Mouse (Mus musculus): ENCODE results near the gene Hoxa3. TPM values are rescaled to one million over a fixed set of nuclear protein-coding genes. Genes with fewer than 3 reads are reported as not detected.

Gene Hoxa3
- polyA plus RNA-seq, 1 experiment from 2014 or later, result not detected

- 3% methylated on average over 18 of the region's 18 CpGs for WGBS
- Histone ChIP-seq H3K36me3 (ENCODE audit: control insufficient read depth, insufficient read depth, low read length) (no peaks in the 10 kb centered on the region), H3K4me1 (ENCODE audit: control insufficient read depth, insufficient read depth, low read length) (no peaks in the 10 kb centered on the region), H3K27me3 (replicated peaks; ENCODE audit: control insufficient read depth, insufficient read depth, low read length) (peaks cover 97% of the 10 kb centered on the region), H3K27ac (ENCODE audit: low read depth, low read length) (no peak overlapping the region), H3K9ac (ENCODE audit: low read length) (no peak overlapping the region), H3K4me2 (ENCODE audit: low read length) (no peak overlapping the region), H3K4me3 (ENCODE audit: low read depth, low read length) (no peak overlapping the region), H3K9me3 (replicated peaks; ENCODE audit: control insufficient read depth, low read length) (no peaks in the 10 kb centered on the region)
- no peak for DNase-seq (ENCODE audit: low spot score)
- no peak for ATAC-seq
Measured at GRCm38 (mm10) chr6:52208868-52209684, 4.1 kb downstream of the Hoxa3 start.

GRCm38 (mm10) chr6:52208072-52208867 lies 4.9 kb downstream of the Hoxa3 start, which contains the start of gene Hoxa6:
Gene Hoxa6 (minus strand): TSS chr6:52208722.
- Histone ChIP-seq H3K4me3 (ENCODE audit: low read depth, low read length) (no peak within 1 kb of the TSS), H3K27ac (ENCODE audit: low read depth, low read length) (no peak within 1 kb of the TSS), H3K4me2 (ENCODE audit: low read length) (no peak within 1 kb of the TSS), H3K9me3 (replicated peaks; ENCODE audit: control insufficient read depth, low read length) (no peaks in the 10 kb centered on the region), H3K9ac (ENCODE audit: low read length) (no peak within 1 kb of the TSS), H3K27me3 (replicated peaks; ENCODE audit: control insufficient read depth, insufficient read depth, low read length) (peaks cover 97% of the 10 kb centered on the region), H3K36me3 (ENCODE audit: control insufficient read depth, insufficient read depth, low read length) (no peaks in the 10 kb centered on the region), H3K4me1 (ENCODE audit: control insufficient read depth, insufficient read depth, low read length) (no peaks in the 10 kb centered on the region)
- WGBS, result under 1% methylated on average over 47 of the region's 47 CpGs
- DNase-seq (ENCODE audit: low spot score) (no peak), ATAC-seq (no peak)

- no peak overlapping the region for H3K4me2 ChIP-seq (ENCODE audit: low read length)
- H3K27me3 ChIP-seq (replicated peaks; ENCODE audit: control insufficient read depth, insufficient read depth, low read length), result peaks cover 97% of the 10 kb centered on the region
- H3K36me3 ChIP-seq (ENCODE audit: control insufficient read depth, insufficient read depth, low read length), result no peaks in the 10 kb centered on the region
- no peak for ATAC-seq
- no peak overlapping the region for H3K27ac ChIP-seq (ENCODE audit: low read depth, low read length)
- no peaks in the 10 kb centered on the region for H3K4me1 ChIP-seq (ENCODE audit: control insufficient read depth, insufficient read depth, low read length)
- DNase-seq (ENCODE audit: low spot score), result no peak
- no peaks in the 10 kb centered on the region for H3K9me3 ChIP-seq (replicated peaks; ENCODE audit: control insufficient read depth, low read length)
- H3K4me3 ChIP-seq (ENCODE audit: low read depth, low read length), result no peak overlapping the region
- H3K9ac ChIP-seq (ENCODE audit: low read length), result no peak overlapping the region
Measured at GRCm38 (mm10) chr6:52207684-52207976, 5.5 kb downstream of the Hoxa3 start.

- H3K4me1 ChIP-seq (ENCODE audit: control insufficient read depth, insufficient read depth, low read length), result no peaks in the 10 kb centered on the region
- no peak overlapping the region for H3K4me2 ChIP-seq (ENCODE audit: low read length)
- ATAC-seq, result no peak
- DNase-seq (ENCODE audit: low spot score), result no peak
- WGBS, result 1% methylated on average over 4 of the region's 4 CpGs
- H3K4me3 ChIP-seq (ENCODE audit: low read depth, low read length), result no peak overlapping the region
- no peak overlapping the region for H3K9ac ChIP-seq (ENCODE audit: low read length)
- no peaks in the 10 kb centered on the region for H3K9me3 ChIP-seq (replicated peaks; ENCODE audit: control insufficient read depth, low read length)
- peaks cover 97% of the 10 kb centered on the region for H3K27me3 ChIP-seq (replicated peaks; ENCODE audit: control insufficient read depth, insufficient read depth, low read length)
- no peak overlapping the region for H3K27ac ChIP-seq (ENCODE audit: low read depth, low read length)
- no peaks in the 10 kb centered on the region for H3K36me3 ChIP-seq (ENCODE audit: control insufficient read depth, insufficient read depth, low read length)
Measured at GRCm38 (mm10) chr6:52206882-52207683, 6.1 kb downstream of the Hoxa3 start.

- H3K9me3 ChIP-seq (replicated peaks; ENCODE audit: control insufficient read depth, low read length), result no peaks in the 10 kb centered on the region
- ATAC-seq (no peak), DNase-seq (ENCODE audit: low spot score) (no peak)
- peaks cover 97% of the 10 kb centered on the region for H3K27me3 ChIP-seq (replicated peaks; ENCODE audit: control insufficient read depth, insufficient read depth, low read length)
- H3K4me3 ChIP-seq (ENCODE audit: low read depth, low read length), result no peak overlapping the region
- no peak overlapping the region for H3K4me2 ChIP-seq (ENCODE audit: low read length)
- no peak overlapping the region for H3K9ac ChIP-seq (ENCODE audit: low read length)
- no peak overlapping the region for H3K27ac ChIP-seq (ENCODE audit: low read depth, low read length)
- H3K36me3 ChIP-seq (ENCODE audit: control insufficient read depth, insufficient read depth, low read length), result no peaks in the 10 kb centered on the region
- no peaks in the 10 kb centered on the region for H3K4me1 ChIP-seq (ENCODE audit: control insufficient read depth, insufficient read depth, low read length)
- under 1% methylated on average over 55 of the region's 55 CpGs for WGBS
Measured at GRCm38 (mm10) chr6:52205638-52206621, 7.2 kb downstream of the Hoxa3 start.

GRCm38 (mm10) chr6:52205221-52205620 lies 7.9 kb downstream of the Hoxa3 start:
- H3K4me1 ChIP-seq (ENCODE audit: control insufficient read depth, insufficient read depth, low read length), result no peaks in the 10 kb centered on the region
- H3K36me3 ChIP-seq (ENCODE audit: control insufficient read depth, insufficient read depth, low read length), result no peaks in the 10 kb centered on the region
- no peak overlapping the region for H3K4me2 ChIP-seq (ENCODE audit: low read length)
- H3K4me3 ChIP-seq (ENCODE audit: low read depth, low read length), result no peak overlapping the region
- no peaks in the 10 kb centered on the region for H3K9me3 ChIP-seq (replicated peaks; ENCODE audit: control insufficient read depth, low read length)
- WGBS, result 4% methylated on average over 14 of the region's 14 CpGs
- DNase-seq (ENCODE audit: low spot score) (no peak), ATAC-seq (no peak)
- no peak overlapping the region for H3K27ac ChIP-seq (ENCODE audit: low read depth, low read length)
- H3K9ac ChIP-seq (ENCODE audit: low read length), result no peak overlapping the region
- peaks cover 98% of the 10 kb centered on the region for H3K27me3 ChIP-seq (replicated peaks; ENCODE audit: control insufficient read depth, insufficient read depth, low read length)

GRCm38 (mm10) chr6:52204050-52204752 lies 8.9 kb downstream of the Hoxa3 start, which contains the start of gene Hoxa5:
Gene Hoxa5 (minus strand): TSS chr6:52204587.
- no peak for DNase-seq (ENCODE audit: low spot score)
- Histone ChIP-seq H3K9ac (ENCODE audit: low read length) (no peak within 1 kb of the TSS), H3K4me1 (ENCODE audit: control insufficient read depth, insufficient read depth, low read length) (no peaks in the 10 kb centered on the region), H3K4me3 (ENCODE audit: low read depth, low read length) (0 out of 2 replicates have a peak within 1 kb of the TSS, but pooled peaks have one; percentile 2), H3K4me2 (ENCODE audit: low read length) (peak within 1 kb of the TSS; percentile 20; the same call in 1 of the 2 replicates), H3K27ac (ENCODE audit: low read depth, low read length) (no peak within 1 kb of the TSS), H3K9me3 (replicated peaks; ENCODE audit: control insufficient read depth, low read length) (no peaks in the 10 kb centered on the region), H3K27me3 (replicated peaks; ENCODE audit: control insufficient read depth, insufficient read depth, low read length) (peaks cover 99% of the 10 kb centered on the region), H3K36me3 (ENCODE audit: control insufficient read depth, insufficient read depth, low read length) (no peaks in the 10 kb centered on the region)
- ATAC-seq, result no peak
- under 1% methylated on average over 63 of the region's 65 CpGs for WGBS

Measured in forebrain, embryonic 14.5 days (tissue).